ENCODE assay signal across 8 mouse cellular contexts in the genomic region with DNA sequence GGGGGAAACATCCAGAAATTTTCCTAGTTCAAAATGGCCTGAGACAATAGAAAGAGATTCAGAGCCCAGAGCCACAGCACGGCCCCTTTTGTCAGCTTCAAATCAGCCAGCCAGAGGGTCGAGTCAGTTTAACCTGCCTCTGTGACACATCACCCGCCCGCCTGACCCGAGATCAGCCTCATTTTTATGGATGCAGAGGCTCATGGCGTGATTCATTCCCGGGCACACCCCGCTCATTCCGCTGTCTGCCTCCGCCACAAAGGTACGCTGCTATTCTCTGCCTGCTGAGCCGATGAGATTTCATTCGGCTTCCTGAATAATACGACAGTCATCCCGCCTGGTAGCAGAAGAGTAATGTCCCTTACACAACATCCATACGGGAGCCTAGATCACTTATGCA.
DNase-seq lines count a peak whose midpoint lies in the region; ATAC-seq lines count a peak whose summit lies in the region.

No protein-coding gene starts in this region.

- DNase-seq in cerebellum, postnatal 10 days = peak; percentile 35 to 41
- peak; percentile 14 for DNase-seq in urinary bladder, postnatal 14 days (ENCODE audit: low spot score)
- no peak for DNase-seq in urinary bladder, adult 2 months (ENCODE audit: low spot score)
- peak; percentile 40 for DNase-seq in large intestine, adult 2 months (ENCODE audit: low read depth, low spot score)
- DNase-seq in thymus, postnatal 25 days = no peak
- DNase-seq in cerebellum, adult 11 months = no peak

- H3K36me3 ChIP-seq in neural tube, embryonic 12.5 days = no peaks in the 10 kb centered on the region

- H3K4me3 ChIP-seq in neural tube, embryonic 12.5 days = peak overlapping the region; percentile 13; the same call in 1 of the 2 replicates

- peak overlapping the region; percentile 86; the same call in 1 of the 2 replicates for H3K27ac ChIP-seq in neural tube, embryonic 12.5 days

- H3K4me1 ChIP-seq in neural tube, embryonic 12.5 days = peaks cover 26% of the 10 kb centered on the region

- no peak; the same call in 1 of the 2 replicates for ATAC-seq in cerebellum, adult (ENCODE audit: insufficient number of reproducible peaks, low FRiP score, low TSS enrichment)
- peak; percentile 55; the same call in 1 of the 2 replicates for ATAC-seq in neural tube, embryonic 12.5 days (ENCODE audit: low FRiP score, low read depth)

- peak overlapping the region; percentile 51; the same call in 1 of the 2 replicates for H3K9ac ChIP-seq in neural tube, embryonic 12.5 days

- peak overlapping the region; percentile 58 for H3K4me2 ChIP-seq in neural tube, embryonic 12.5 days (replicated peaks)

- H3K9me3 ChIP-seq in neural tube, embryonic 12.5 days = no peaks in the 10 kb centered on the region

- no peaks in the 10 kb centered on the region for H3K27me3 ChIP-seq in neural tube, embryonic 12.5 days (replicated peaks)

- WGBS in large intestine, adult 2 months = 10% methylated on average over 16 of the region's 16 CpGs
- 3% methylated on average over 16 of the region's 16 CpGs for WGBS in neural tube, embryonic 12.5 days

Comparison
In these comparisons a context has a peak if more than half of its experiments do, and no peak if none do; other contexts are left out.
1. DNase-seq: peak in cerebellum, postnatal 10 days (2 of 2), urinary bladder, postnatal 14 days (single experiment) and large intestine, adult 2 months (single experiment); none in urinary bladder, adult 2 months (single experiment), thymus, postnatal 25 days (single experiment) and cerebellum, adult 11 months (single experiment).